Mouse (Mus musculus): Measurements from ENCODE around the gene Pip4k2a. TPM values are rescaled to one million over a fixed set of nuclear protein-coding genes. Genes with fewer than 3 reads are reported as not detected.

The Pip4k2a gene
- polyA plus RNA-seq (2015; fragmentation: Nextera tagmentation; extraction: Ambion mirVana), result 7.4 and 8.2 TPM in 2 replicates

GRCm38 (mm10) chr2:18998054-18998478 lies at the start of gene Pip4k2a, which contains the start of gene 4930426L09Rik:
TSS of gene Pip4k2a (minus strand) at chr2:18998126.
TSS of gene 4930426L09Rik (plus strand) at chr2:18998343.

Other genes with a start within 250 kb of the Pip4k2a start
- gene 4930426L09Rik, start 217 bp upstream of the Pip4k2a start, polyA plus RNA-seq (2015; fragmentation: Nextera tagmentation; extraction: Ambion mirVana), result 0.29 and 0.44 TPM in 2 replicates
- 0.12 TPM in 1 of 2 replicates, not detected in the other for gene Armc3, start 201.2 kb upstream of the Pip4k2a start, polyA plus RNA-seq (2015; fragmentation: Nextera tagmentation; extraction: Ambion mirVana)